Mouse (Mus musculus) CH12.LX (cell line): ENCODE results near the gene Rap1b. TPM values are rescaled to one million over a fixed set of nuclear protein-coding genes. Genes with fewer than 3 reads are reported as not detected.

Source experiments
- DNase-seq: peaks from one replicate; pipeline ENCODE4 v3.0.0-alpha.2; 2013; ENCODE audit errors: extremely low read depth
- H3K27ac ChIP-seq: 2 replicates; pipeline ENCODE4 v1.5.1; 2012; ENCODE audit warnings: low read depth, mild to moderate bottlenecking, control low read depth, moderate library complexity; ENCODE audit not compliant: insufficient read depth
- H3K27me3 ChIP-seq: replicated peaks from 2 replicates; pipeline ENCODE3; 2012; ENCODE audit warnings: inconsistent platforms
- H3K36me3 ChIP-seq, 2 experiments: replicated peaks in 1 of 2; 2 replicates each; pipeline versions ENCODE3 to v1.6.1; 2012; ENCODE audit warnings: inconsistent platforms in 1 of 2, low read length in 1 of 2, mild to moderate bottlenecking in 1 of 2, mixed read lengths in 1 of 2, moderate library complexity in 1 of 2; ENCODE audit not compliant: control insufficient read depth in 1 of 2, insufficient read depth in 1 of 2
- H3K4me1 ChIP-seq, 2 experiments: 2 replicates each; pipeline ENCODE4 v1.6.1; 2012; ENCODE audit warnings: inconsistent platforms in 1 of 2, moderate library complexity in 1 of 2; ENCODE audit not compliant: insufficient read depth in 2 of 2, control insufficient read depth in 1 of 2
- H3K4me2 ChIP-seq: 2 replicates; pipeline ENCODE4 v1.6.1; 2012; ENCODE audit warnings: low read depth, mild to moderate bottlenecking, control low read depth; ENCODE audit not compliant: poor library complexity, insufficient read depth, severe bottlenecking
- H3K4me3 ChIP-seq, 3 experiments: fragments of 150-350 bp in 1 of 3; sonication (generic) in 1 of 3; replicated peaks in 1 of 3; 2 replicates each; pipeline versions ENCODE3 to v1.5.1; 2011 to 2012; ENCODE audit warnings: low read depth in 2 of 3, low read length in 2 of 3, mild to moderate bottlenecking in 2 of 3, moderate library complexity in 2 of 3, control low read depth in 1 of 3, improper control_type of control experiment in 1 of 3, inconsistent platforms in 1 of 3, mixed read lengths in 1 of 3; ENCODE audit not compliant: poor library complexity in 1 of 3
- H3K79me2 ChIP-seq: replicated peaks from 2 replicates; pipeline ENCODE4 v1.6.1; 2012; ENCODE audit warnings: mild to moderate bottlenecking, moderate library complexity; ENCODE audit not compliant: control insufficient read depth, poor library complexity, insufficient read depth, severe bottlenecking; ENCODE audit errors: extremely low read depth
- H3K9ac ChIP-seq: 2 replicates; pipeline ENCODE4 v1.6.1; 2012; ENCODE audit warnings: low read depth, mild to moderate bottlenecking, control low read depth, moderate library complexity; ENCODE audit not compliant: insufficient read depth
- H3K9me3 ChIP-seq: replicated peaks from 2 replicates; pipeline ENCODE3; 2012; ENCODE audit warnings: low read length, inconsistent platforms, mixed read lengths
- CHD1 ChIP-seq: IDR thresholded peaks from 2 replicates; pipeline ENCODE4 v1.6.1; 2012; ENCODE audit warnings: low read depth, low read length, improper control_type of control experiment, inconsistent platforms
- CHD2 ChIP-seq: IDR thresholded peaks from 2 replicates; pipeline ENCODE4 v1.6.1; 2011; ENCODE audit warnings: low read length, improper control_type of control experiment
- CTCF ChIP-seq, 2 experiments: IDR thresholded peaks in 1 of 2; conservative IDR thresholded peaks in 1 of 2; 2 replicates each; pipeline ENCODE4 v1.5.1; 2011 to 2012; ENCODE audit warnings: low read depth in 2 of 2, low read length in 2 of 2, improper control_type of control experiment in 1 of 2, inconsistent platforms in 1 of 2, mild to moderate bottlenecking in 1 of 2, moderate library complexity in 1 of 2
- GABPA ChIP-seq: IDR thresholded peaks from 2 replicates; pipeline ENCODE4 v1.6.1; 2012; ENCODE audit warnings: low read depth, low read length, improper control_type of control experiment, inconsistent platforms; ENCODE audit not compliant: insufficient replicate concordance
- IRF4 ChIP-seq: IDR thresholded peaks from 2 replicates; pipeline ENCODE4 v1.6.1; 2014; ENCODE audit warnings: low read depth, mild to moderate bottlenecking, inconsistent platforms, low read length, improper control_type of control experiment
- MAZ ChIP-seq: IDR thresholded peaks from 2 replicates; pipeline ENCODE4 v1.6.1; 2012; ENCODE audit warnings: low read depth, mild to moderate bottlenecking, inconsistent platforms, low read length, improper control_type of control experiment, moderate library complexity
- MYC ChIP-seq: IDR thresholded peaks from 2 replicates; pipeline ENCODE4 v1.6.1; 2011; ENCODE audit warnings: low read depth, mild to moderate bottlenecking, improper control_type of control experiment, low read length
- NELFE ChIP-seq: IDR thresholded peaks from 2 replicates; pipeline ENCODE4 v1.6.1; 2011; ENCODE audit warnings: low read depth, low read length, improper control_type of control experiment
- PAX5 ChIP-seq: IDR thresholded peaks from 2 replicates; pipeline ENCODE4 v1.6.1; 2012; ENCODE audit warnings: low read length, inconsistent platforms, mixed read lengths
- POLR2A ChIP-seq: IDR thresholded peaks from 2 replicates; pipeline ENCODE4 v1.6.1; 2011; ENCODE audit warnings: low read depth, mild to moderate bottlenecking, improper control_type of control experiment, low read length
- POLR2AphosphoS2 ChIP-seq: IDR thresholded peaks from 2 replicates; pipeline ENCODE4 v1.6.1; 2011; ENCODE audit warnings: low read depth, low read length, improper control_type of control experiment
- SIN3A ChIP-seq: IDR thresholded peaks from 2 replicates; pipeline ENCODE4 v1.6.1; 2012; ENCODE audit warnings: low read length, improper control_type of control experiment, inconsistent platforms
- TBP ChIP-seq: conservative IDR thresholded peaks from 2 replicates; pipeline ENCODE4 v1.6.1; 2011; ENCODE audit warnings: low read depth, low read length, improper control_type of control experiment
- UBTF ChIP-seq: IDR thresholded peaks from 2 replicates; pipeline ENCODE4 v1.6.1; 2012; ENCODE audit warnings: low read depth, mild to moderate bottlenecking, inconsistent platforms, low read length, improper control_type of control experiment, moderate library complexity
- USF1 ChIP-seq: IDR thresholded peaks from 2 replicates; pipeline ENCODE4 v1.6.1; 2014; ENCODE audit warnings: low read depth, mild to moderate bottlenecking, inconsistent platforms, low read length, improper control_type of control experiment
- USF2 ChIP-seq: conservative IDR thresholded peaks from 2 replicates; pipeline ENCODE4 v1.6.1; 2011; ENCODE audit warnings: low read depth, low read length, improper control_type of control experiment
- ZNF384 ChIP-seq: IDR thresholded peaks from 2 replicates; pipeline ENCODE4 v1.6.1; 2012; ENCODE audit warnings: low read depth, low read length, improper control_type of control experiment, inconsistent platforms
- dilution Hi-C: fragments of 300-500 bp; cut with MboI; formaldehyde crosslinking; loops from 2 replicates; pipeline ENCODE4 v1.14.3; 2020; ENCODE audit warnings: low sequenced_read_pairs; ENCODE audit not compliant: extremely low pct_unique_long_range_greater_than_20kb, extremely low pct_ligation_motif_present
- in situ Hi-C: fragments of 300-500 bp; cut with MboI; formaldehyde crosslinking; loops from 3 replicates; pipeline ENCODE4 v1.14.3; 2019; ENCODE audit warnings: low sequenced_read_pairs, low pct_ligation_motif_present, low pct_unique_long_range_greater_than_20kb, mixed read lengths
- polyA plus RNA-seq: library from polyadenylated mRNA; unstranded; fragments of >175 nt; gene quantifications from 2 replicates; pipeline ENCODE4 v1.2.1, GENCODE M21; 2012; ENCODE audit warnings: low read depth; ENCODE audit not compliant: insufficient read length
- total RNA-seq, 2 experiments: library from RNA; depleted of rRNA; stranded (reverse); fragments of 300-350 nt in 1 of 2; fragments of >200 nt in 1 of 2; gene quantifications; 2 replicates each; pipeline ENCODE4 v1.2.3; 2012 to 2014

Rap1b gene
- total and polyA plus RNA-seq, 3 experiments: 37.0 to 214 (median 205) TPM

DNA sequence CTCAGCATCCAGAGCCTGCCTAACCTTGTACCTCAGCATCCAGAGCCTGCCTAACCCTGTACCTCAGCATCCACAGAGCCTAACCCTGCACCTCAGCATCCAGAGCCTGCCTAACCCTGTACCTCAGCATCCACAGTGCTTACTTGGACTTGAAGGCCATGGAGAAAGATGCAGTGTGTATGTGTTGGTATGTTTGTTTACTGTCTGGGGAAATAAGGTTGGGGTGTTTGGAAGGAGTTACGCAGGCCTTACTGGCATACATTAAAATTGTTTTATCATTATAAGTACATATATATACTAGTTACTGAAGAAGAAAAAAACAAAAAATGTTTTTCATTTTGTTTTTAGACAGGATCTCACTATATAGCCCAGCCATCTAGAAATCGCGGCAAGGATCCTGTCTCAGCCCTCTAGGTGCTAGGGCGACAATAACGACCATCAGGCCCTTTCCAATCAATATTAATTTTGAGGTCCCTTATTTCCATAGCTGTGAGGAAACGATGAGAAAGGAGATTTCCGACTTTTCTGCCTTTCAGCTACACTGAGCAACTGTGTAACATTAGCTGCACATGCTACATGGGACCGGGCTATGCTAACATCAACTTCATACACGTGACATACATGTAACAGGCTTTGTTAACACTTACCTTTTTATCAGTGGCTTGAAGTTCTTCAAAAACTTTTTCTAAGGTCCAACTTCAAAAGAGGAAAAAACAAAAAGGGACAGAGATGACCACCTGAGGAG lies 76.1 kb downstream of the Rap1b start:
- Histone ChIP-seq H3K36me3 (peaks cover 70 to 85% of the 10 kb centered on the region in 2 experiments), H3K4me1 (no peaks in the 10 kb centered on the region), H3K27me3 (no peaks in the 10 kb centered on the region), H3K79me2 (no peaks in the 10 kb centered on the region), H3K27ac (no peak overlapping the region), H3K4me2 (no peak overlapping the region), H3K9me3 (no peaks in the 10 kb centered on the region), H3K4me3 (no peak overlapping the region), H3K9ac (no peak overlapping the region)
- in situ Hi-C loops: no loop called here
- TF ChIP-seq TBP: no peak
- no peak for TF ChIP-seq IRF4
- no peak for TF ChIP-seq CHD1
- TF ChIP-seq ZNF384: no peak
- dilution Hi-C loops: no loop called here
- no peak for DNase-seq

DNA sequence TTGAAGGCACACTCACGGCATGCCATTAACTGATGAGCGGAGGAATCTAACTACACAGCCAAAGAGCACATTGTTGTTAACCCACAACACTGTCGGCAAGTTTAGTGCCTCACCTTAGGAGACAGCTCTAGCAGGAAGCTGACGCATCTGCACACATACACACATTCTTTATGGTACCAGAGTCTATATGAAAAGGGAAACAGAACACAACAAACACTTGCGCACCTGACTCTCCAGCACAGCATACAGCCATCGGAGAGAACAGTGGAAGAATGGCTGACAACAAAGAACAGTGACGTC lies 77.7 kb downstream of the Rap1b start:
- DNase-seq: no peak
- no peaks in the 10 kb centered on the region for H3K79me2 ChIP-seq
- in situ Hi-C loops: no loop called here
- H3K9me3 ChIP-seq: no peaks in the 10 kb centered on the region
- dilution Hi-C loops: no loop called here
- H3K27me3 ChIP-seq: no peaks in the 10 kb centered on the region
- no peak overlapping the region for H3K9ac ChIP-seq
- no peak overlapping the region for H3K4me3 ChIP-seq
- peaks cover 68 to 84% of the 10 kb centered on the region in 2 experiments for H3K36me3 ChIP-seq
- H3K4me1 ChIP-seq: no peaks in the 10 kb centered on the region
- no peak overlapping the region for H3K27ac ChIP-seq
- no peak for TF ChIP-seq CTCF (conservative IDR thresholded peaks at IDR 0.05 in 1 of 2, IDR thresholded peaks at IDR 0.05 in 1 of 2; ENCODE audit: low read depth in 2 of 2, low read length in 2 of 2)
- TF ChIP-seq MAZ: no peak
- TF ChIP-seq USF2: no peak
- TF ChIP-seq POLR2AphosphoS2: no peak
- no peak overlapping the region for H3K4me2 ChIP-seq

DNA sequence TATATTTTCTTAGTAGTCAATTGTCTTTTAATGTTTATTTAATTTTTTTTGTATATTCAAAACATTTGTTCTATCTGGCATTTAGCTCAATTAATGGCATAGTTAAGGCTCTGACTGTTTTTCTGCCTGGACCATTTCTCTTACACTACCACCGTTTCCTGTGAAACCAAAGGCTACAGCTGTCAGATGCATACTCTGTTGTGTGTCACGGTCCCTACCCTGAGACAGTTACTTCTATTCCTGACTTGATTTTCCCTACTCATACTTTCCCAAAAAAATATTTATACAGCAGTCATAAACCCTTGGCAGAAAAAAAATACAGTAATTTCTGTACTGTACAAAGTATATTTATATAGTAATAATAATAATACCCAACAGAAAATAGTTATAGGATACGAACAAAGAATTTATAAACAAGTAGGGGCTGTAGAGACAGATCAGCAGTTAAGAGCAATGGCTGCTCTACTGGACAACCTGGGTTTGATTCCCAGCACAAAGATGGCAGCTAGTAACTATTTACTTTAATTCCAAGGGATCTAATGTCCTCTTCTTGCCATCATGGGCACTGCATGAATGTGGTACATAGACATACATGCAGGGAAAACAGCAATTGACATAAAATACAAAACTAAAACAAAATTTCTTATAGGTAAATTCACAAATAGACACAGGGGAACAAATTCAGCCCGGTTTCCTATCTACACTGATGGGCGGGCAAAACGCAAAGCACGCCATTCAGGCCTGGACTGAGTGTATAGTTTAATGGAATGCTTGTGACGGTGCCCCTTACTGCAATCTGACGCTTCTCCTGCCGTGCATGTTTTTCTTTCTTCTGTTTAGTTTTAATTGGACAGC lies 78.3 kb downstream of the Rap1b start:
- H3K9me3 ChIP-seq: no peaks in the 10 kb centered on the region
- no peak for DNase-seq
- no peak overlapping the region for H3K4me2 ChIP-seq
- dilution Hi-C loops: no loop called here
- no peaks in the 10 kb centered on the region for H3K79me2 ChIP-seq
- H3K36me3 ChIP-seq: peaks cover 66 to 82% of the 10 kb centered on the region in 2 experiments
- H3K4me1 ChIP-seq: no peaks in the 10 kb centered on the region
- H3K9ac ChIP-seq: no peak overlapping the region
- in situ Hi-C loops: no loop called here
- H3K4me3 ChIP-seq: no peak overlapping the region
- no peak overlapping the region for H3K27ac ChIP-seq
- no peak for TF ChIP-seq NELFE
- TF ChIP-seq GABPA: no peak
- TF ChIP-seq IRF4: no peak
- TF ChIP-seq UBTF: no peak
- TF ChIP-seq CHD2: no peak
- TF ChIP-seq USF1: no peak
- TF ChIP-seq MYC: no peak
- TF ChIP-seq SIN3A: no peak
- TF ChIP-seq POLR2A: no peak
- TF ChIP-seq ZNF384: no peak
- no peak for TF ChIP-seq PAX5
- TF ChIP-seq, all 38 proteins: peak for 0
- no peaks in the 10 kb centered on the region for H3K27me3 ChIP-seq
